Mouse (Mus musculus) c-Kit-positive CD71-negative TER-119-negative erythroid progenitor cells, embryonic 14.5 days (primary cell): Measurements from ENCODE around the gene Gm2056.
"Not testable (repeated sequence)": the region's sequence is repeated elsewhere in the genome, so short reads cannot be mapped to it uniquely, and the experiment has no call there.

Source experiments
- DNase-seq: peaks from one replicate; pipeline ENCODE4 v3.0.0-alpha.2; 2013; ENCODE audit warnings: low read depth

The Gm2056 gene

DNA sequence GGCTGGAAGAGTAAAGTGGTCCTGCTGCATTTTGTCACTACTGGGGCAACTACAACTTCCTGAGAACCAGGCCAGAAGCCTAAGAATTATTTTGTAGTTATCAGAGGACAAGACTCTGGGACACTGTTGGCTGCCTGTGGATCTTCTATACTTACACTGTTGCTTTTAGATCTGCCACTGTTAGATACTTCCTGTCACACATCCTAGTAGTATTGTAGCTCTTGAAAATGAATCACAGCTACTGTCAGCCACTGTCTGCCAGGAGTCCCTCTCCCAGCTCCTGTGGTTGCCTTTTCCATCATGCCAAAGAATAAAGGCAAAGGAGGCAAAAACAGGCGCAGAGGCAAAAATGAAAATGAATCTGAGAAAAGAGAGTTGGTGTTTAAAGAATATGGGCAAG is at the start of gene Gm2056:
Gene Gm2056, plus strand, starts transcription at position 301 of the 400 bp plus-strand sequence.
- not testable (repeated sequence) for DNase-seq

DNA sequence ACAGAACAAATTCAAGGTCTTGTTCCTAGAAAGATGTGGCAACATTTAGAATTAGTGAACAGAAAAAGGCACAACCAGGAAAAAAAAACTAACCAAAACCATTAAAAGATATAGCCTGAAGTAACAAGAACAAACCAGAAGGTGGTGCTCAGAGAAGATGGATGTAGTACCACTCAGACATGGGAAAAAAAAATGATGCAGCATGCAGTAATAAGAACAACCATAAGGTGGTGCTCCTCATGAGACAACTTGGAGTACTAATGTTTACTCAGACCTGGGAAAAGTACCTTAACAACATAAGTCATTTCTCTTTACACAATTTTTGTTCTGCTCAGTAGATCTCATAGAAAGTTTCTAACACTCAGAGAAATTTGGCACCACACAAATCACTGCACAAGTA is 42.8 kb upstream of the Gm2056 start:
- not testable (repeated sequence) for DNase-seq

DNA sequence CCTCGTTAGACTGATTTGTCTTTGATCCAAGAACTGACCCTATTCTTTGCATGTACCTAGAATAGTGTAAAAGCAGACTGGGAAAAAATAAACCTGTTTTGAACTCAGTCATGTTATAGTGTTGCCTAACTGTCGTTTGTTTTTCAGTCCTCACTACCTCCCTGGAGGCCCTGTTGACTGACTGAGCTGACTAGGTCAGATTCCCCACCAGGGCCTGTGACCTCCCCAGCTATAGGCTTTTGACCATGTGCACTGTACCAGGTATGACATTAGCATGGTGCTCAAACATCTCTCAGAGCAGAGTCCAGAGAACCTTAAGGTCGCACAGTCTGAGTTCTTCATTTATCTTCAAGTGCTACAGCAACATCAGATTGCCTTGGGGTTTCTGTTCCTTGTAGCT is 22.7 kb upstream of the Gm2056 start:
- DNase-seq: not testable (repeated sequence)

DNA sequence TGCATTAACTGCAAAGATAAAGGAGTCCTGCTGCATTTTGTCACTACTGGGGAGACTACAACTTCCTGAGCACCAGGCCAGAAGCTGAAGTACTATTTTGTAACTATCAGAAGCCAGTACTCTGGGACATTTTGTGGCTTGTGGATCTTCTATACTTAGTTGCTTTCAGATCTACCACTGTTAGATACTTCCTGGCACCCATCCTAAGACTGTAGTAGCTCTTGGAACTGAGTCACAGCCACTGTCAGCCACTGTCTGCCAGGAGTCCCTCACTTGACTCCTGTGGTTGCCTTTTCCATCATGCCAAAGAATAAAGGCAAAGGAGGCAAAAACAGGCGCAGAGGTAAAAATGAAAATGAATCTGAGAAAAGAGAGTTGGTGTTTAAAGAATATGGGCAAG is 15.3 kb upstream of the Gm2056 start, which contains the start of gene Gm2075:
Gene Gm2075, plus strand, starts transcription at position 301 of the 400 bp plus-strand sequence.
- DNase-seq: not testable (repeated sequence)

DNA sequence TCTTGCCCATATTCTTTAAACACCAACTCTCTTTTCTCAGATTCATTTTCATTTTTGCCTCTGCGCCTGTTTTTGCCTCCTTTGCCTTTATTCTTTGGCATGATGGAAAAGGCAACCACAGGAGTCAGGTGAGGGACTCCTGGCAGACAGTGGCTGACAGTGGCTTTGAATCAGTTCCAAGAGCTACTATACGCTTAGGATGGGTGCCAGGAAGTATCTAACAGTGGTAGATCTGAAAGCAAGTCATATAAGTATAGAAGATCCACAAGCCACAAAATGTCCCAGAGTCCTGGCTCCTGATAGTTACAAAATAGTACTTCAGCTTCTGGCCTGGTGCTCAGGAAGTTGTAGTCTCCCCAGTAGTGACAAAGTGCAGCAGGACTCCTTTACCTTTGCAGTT is 8.1 kb upstream of the Gm2056 start, which contains the start of gene Gm6803:
Gene Gm6803, minus strand, starts transcription at position 101 of the 400 bp plus-strand sequence.
- DNase-seq: not testable (repeated sequence)

DNA sequence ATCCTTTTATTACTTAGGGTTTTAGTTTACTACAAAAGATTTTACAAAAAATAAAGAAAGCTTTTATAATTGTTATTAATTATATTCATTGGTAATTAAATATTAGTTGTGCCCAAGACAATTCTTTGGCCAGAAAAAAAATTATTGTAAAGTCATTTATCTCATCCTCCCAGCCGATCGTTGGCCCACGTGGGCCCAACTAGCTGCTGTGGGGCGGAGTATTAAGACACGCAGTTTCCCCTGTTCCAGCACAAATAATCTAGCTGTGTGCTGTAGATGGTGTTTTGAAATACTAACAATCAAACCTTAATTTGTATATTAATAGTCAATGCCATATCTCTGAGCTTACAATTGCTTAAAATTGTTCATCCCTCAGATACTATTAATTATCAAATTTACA is 5.4 kb downstream of the Gm2056 start:
- DNase-seq: not testable (repeated sequence)

DNA sequence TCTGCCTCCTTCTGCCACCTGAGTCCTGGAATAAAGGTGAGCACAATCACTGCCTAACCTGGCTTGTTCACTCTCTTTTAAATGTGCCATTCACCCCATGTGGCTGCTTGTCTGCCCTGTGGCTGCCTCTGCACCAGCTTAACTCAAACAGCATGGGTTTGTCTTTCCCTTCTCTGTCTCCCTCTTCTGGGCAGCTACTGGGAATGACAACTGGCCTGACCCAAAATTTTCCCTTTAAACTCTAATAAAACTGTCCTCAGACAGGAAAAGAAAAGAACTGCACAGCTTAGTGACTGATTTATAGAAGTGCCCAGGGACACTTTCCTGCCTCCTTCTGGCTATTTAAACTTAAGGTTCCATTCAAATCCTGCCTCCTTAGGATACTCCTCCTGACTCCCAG is 12.3 kb downstream of the Gm2056 start:
- not testable (repeated sequence) for DNase-seq

DNA sequence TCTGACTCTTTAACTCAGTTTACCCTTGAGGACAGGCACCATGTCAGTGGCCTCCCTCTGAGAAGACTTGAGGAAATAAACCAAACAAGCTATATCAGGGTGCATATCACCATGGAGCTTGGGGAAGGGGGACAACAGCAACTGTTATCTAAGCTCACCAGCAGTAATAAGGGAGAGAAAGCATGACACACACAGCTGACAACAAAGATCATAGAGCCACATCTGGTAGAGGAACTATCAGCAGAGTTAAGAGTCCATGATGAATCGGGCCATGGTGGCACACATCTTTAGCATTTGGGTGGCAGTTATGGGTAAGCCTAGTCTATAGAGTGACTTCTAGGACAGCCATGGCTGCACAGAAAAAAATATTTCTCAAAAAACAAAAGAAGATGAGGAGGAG is 12.9 kb downstream of the Gm2056 start:
- DNase-seq: not testable (repeated sequence)

DNA sequence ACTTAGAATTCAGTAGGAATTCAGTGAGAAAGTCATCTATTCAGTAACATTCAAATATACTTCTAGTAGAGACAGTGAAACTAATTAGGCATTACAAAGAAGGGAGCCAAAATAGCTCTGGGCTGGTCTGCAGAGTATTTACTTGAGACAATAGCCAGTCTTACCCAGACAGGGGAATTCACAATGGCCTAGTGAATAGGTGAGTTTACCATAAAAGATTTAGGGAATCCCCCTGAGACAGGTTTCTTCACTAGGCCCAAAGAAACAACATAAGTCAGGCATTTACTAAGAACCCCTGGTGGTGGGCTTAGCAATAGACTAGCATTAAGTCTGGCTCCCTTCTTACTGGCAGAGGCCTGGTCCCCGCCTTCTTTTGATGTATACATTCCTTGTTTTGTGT is 18.4 kb downstream of the Gm2056 start:
- not testable (repeated sequence) for DNase-seq
